Mouse (Mus musculus) thymus, postnatal 4 days (tissue): Measurements from ENCODE around the gene Itga2b.
A peak's percentile ranks its signal among the peaks of the same experiment; 100 is the strongest.

Experiments
- DNase-seq: peaks from one replicate; pipeline ENCODE4 v3.0.0; 2021

Gene Itga2b

DNA sequence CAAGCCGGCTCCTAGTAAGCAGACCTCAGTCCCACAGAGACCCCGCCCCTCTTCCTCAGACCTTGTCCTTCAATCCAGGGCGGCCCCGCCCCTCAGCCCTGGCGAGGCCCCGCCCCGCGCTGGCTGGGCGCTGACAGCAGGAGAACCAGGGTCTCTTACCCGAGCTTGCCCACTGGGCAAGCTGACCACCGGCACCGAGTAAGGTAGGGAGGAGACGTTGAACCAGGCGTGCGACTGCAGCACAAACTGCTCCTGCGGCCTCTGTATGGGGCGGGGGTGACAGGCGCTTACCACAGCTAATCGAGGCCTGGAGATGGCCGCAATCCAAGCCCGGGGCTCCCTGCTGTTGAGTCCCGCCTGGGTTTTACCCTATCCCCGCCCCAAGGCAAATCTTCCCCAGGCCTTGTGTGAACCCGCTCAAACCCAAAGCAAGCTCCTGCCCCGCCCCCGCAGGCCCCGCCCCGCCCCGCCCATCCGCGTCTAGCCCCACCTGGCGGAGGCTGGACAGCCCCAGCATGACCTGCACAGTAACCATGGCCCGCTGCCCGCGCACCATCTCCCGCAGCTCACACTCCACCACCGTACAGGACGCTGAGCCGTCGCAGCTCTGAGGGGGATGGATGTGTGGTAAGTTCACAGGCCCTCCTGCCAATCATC, 14.1 kb downstream of the Itga2b start:
- peak; percentile 70 for DNase-seq

DNA sequence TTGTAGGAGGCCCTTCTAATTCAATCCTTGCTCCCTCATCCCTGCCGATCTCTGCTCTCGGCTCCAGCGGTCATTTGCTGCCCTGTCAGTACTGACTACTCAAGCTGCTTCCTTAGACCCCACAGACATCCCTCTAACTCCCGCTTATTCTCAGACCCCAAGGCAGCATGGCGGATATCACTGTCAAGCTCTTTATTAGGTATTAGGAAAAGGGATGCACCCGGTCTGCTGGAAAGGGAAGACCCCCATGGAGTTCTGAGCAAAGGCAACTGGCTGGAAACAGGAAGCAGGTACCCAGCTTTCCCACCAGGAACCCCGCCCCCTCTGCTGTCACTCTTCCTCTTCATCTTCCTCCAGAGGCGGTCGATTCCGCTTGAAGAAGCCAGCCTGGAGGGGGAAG, 16.8 kb downstream of the Itga2b start:
- DNase-seq: no peak

GRCm38 (mm10) chr11:102449043-102450008, 20.6 kb downstream of the Itga2b start:
- no peak for DNase-seq

DNA sequence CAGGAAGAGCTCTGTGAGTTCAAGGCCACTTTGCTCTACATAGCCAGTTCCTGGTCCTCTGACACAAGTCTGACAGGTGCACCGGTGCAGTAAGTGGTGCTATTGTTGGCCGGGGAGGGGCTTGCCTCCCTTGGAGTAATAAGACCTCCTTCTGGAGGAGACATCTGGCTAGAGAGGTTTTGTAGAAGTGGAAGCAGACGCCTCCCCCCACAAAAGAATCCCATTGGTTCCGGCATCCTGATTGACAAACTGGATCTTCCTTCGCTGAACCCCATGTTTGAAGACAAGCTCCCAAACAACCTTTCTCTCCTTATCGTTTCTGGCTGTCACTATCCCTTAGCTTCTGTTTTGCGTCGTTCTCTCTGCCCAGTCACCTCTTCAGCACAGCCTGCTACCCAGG, 21.6 kb downstream of the Itga2b start:
- DNase-seq: no peak

DNA sequence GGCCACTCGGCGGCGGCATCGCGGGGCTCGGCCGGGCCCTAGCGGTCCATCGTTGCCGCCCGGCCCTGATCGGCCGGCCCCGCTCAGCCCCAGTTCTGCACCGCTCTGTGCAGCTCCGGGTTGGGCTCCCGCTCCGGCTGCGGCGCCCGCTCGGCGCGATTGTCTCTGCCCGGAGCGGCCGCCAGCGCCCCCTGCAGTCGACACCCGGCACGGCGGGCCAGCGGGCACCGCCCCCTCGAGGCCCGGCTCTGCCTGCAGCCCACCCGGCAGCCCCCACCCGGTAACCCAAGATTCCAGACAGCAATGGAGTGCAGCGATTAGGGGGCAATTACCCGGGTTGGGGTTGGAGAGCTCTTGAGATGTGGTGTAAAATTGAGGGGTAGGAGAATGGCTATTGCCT, 22.4 kb downstream of the Itga2b start, which contains the start of gene Fam171a2:
Gene Fam171a2, minus strand, starts transcription at position 186 of the 400 bp plus-strand sequence.
- DNase-seq: peak; percentile 92

- peak; percentile 49 for DNase-seq
Measured at GRCm38 (mm10) chr11:102446581-102447461, 23.1 kb downstream of the Itga2b start.

GRCm38 (mm10) chr11:102445891-102446361, 24.0 kb downstream of the Itga2b start:
- DNase-seq: no peak

DNA sequence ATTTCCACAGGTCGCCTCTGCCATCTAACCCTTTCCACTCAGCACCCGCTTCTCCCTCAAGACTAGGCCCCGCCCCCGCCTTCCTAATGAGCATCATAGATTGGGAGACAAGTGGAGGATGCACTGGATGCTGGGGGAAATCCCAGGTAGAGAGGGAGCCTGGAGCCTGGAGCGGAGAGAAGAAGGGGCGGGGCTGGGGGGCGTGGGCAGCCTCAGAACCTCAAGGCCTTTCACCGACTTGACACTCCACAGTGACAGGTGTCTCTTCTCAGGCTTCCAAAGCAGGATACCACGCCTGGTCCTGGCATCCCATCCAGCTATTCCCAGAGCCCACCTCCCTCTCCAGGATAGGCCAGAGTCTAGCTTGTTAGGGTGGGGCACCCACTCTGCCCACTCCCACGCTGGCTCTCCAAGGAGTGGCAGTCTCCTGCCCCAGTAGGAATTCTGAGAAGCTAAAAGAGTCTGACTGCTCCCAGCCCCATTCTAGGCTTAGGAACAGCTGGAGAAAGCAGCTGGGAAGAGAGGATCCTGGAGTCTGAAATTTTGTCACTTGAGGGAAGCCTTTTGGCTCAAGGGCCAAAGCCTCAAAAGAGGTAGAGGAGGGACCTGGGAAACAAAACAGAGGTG, 24.5 kb downstream of the Itga2b start:
- DNase-seq: no peak

GRCm38 (mm10) chr11:102444781-102445180, 25.1 kb downstream of the Itga2b start:
- no peak for DNase-seq

- no peak for DNase-seq
Measured at GRCm38 (mm10) chr11:102444321-102444720, 25.6 kb downstream of the Itga2b start.

- DNase-seq: no peak
Measured at GRCm38 (mm10) chr11:102443740-102444139, 26.2 kb downstream of the Itga2b start.

DNA sequence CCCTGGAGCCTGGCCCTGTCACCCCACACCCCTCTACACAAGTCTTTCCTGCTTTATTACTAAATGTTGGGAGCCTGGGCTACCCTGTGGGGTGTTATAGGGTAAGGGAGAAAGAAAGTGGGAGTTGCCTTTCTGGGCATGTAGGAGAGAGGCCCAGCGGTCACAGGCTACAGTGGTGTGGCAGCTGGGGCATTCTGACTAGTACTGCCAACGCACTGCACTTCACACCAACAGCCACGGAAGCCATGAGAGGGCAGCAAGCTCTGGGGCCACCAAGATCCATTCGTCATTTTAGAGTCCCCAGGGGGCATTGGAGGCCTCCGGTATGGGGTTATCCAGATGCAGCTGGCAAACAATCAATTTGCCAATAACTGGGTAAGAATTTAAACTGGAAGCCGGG, 27.8 kb downstream of the Itga2b start:
- no peak for DNase-seq

GRCm38 (mm10) chr11:102441434-102441833, 28.5 kb downstream of the Itga2b start:
- DNase-seq: no peak

DNA sequence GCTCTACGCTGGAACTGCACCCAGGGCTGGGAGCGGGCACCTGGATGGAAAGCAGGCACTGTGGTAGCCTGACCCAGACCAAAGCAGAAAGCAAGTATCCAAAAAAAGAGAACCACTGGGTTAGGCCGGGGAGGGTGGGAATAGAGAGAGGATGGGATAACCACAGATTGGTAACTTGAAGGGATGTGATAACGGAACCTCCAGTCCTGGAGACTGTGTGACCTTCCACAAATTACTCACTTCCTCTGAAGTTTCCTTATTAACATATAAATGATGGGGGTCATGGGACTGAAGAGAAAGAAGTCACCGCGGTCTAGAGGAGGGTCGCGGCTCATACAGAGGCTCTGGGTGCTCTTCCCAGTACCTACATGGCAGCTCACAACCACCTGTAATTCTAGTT, 29.7 kb downstream of the Itga2b start:
- DNase-seq: no peak

DNA sequence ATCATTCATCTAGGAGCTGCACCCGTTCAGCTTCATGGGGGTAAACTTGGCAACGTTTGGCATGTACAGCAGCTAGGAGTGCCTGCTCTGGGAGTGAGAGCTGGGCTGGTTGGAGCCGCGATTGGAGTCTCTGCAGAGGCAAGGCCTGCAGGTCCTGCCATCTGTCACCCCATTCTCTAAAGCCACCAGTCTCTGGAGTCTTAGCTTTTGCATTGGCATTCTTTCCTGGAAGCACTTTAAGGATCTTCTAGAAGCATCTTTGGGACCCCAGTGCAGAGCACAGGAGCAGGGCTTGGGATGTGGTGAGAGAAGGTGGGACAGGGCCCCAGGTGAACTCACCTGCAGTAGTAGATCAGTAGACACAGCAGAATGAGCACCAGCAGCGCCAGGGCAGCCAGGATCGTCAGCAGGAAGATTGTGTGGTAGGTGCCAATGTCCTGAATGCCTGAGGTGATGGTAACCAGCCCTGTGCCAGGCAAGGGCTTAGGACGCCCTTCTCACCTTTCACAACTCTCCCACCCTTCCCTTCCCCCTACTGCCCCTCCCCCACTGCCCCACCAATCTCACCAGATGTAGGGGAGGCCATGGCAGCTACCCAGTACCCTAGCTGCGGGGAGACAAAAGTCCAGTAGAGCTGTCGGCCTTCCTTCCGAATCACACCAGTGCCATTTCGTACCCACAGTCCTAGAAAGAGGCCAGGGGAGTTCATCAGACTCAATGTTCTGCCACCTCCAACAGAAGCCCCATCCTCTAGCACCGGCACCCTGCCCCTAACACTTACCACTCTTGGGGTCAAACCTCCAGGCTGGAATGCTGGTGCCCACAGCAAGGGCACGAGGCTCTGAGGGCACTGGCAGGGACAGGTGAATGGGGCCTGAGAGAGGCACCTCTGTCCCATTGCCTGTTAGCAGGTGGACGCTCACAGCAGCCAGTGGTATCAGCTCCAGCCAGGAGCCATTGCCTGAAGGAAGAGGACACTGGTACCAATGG, 30.5 kb downstream of the Itga2b start:
- DNase-seq: no peak

- peak; percentile 86 for DNase-seq
Measured at GRCm38 (mm10) chr11:102438212-102439092, 31.5 kb downstream of the Itga2b start.

DNA sequence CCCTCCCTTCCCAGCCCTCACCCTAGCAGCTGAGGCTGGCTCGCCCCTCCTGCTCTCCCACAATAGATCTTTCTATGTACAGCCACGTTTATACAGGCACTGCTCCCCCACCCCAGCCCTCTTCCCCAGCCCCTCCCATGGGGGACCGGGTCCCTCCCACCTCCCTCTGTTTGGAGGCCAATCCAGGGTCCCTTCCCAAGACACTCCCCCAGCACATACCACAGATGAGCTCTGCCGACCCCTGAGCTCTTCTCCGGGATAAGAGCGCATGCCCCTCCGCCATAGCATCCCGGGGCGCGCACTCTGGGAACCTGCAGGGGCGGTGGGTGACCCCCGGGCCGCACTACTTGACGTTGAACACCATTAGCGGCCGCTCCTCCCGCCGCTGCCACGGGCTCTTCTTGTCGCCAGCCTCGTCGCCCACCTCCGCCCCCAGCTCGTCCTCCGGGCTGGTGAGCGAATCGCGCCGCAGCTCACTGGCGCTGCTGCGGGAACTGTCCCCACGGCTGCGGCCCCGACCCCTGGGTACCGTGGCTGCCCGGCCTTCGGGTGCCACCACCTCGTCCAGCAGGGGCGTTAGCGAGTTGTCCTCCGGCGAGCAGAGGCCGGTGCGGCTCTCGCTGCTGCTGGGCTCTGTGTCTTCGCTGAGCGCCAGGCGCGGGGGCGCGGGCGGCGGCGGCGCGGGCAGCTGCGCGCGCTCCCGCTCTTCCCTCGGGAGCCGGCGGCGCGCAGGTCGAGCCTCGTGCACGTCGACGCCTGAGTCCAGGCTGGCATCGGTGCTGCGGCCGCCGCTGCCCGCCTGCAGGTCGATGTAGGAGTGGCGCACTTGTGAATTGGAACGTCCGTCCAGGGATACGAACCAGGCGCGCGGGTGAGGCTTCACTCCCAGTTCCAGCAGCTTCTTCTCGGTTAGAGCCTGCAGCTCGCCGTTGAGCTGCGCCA, 32.5 kb downstream of the Itga2b start:
- DNase-seq: peak; percentile 40

- no peak for DNase-seq
Measured at GRCm38 (mm10) chr11:102436471-102436790, 33.5 kb downstream of the Itga2b start.
